Mouse (Mus musculus) forebrain, postnatal 0 days (tissue): Measurements from ENCODE around the gene Slc52a3. TPM values are rescaled to one million over a fixed set of nuclear protein-coding genes. Genes with fewer than 3 reads are reported as not detected.
"Not testable (repeated sequence)": the region's sequence is repeated elsewhere in the genome, so short reads cannot be mapped to it uniquely, and the experiment has no call there.

ENCODE experiments used
- ATAC-seq: fragments of 200-750 bp; cut with Nextera tagmentation; 2 replicates; pipeline ENCODE4 v1.8.0; 2017; ENCODE audit warnings: mild to moderate bottlenecking, moderate library complexity
- DNase-seq: peaks from one replicate; pipeline ENCODE4 v3.0.0-alpha.2; 2015
- H3K27ac ChIP-seq: fragments of 300-500 bp; sonication (generic); 2 replicates; pipeline ENCODE4 v1.5.1; 2014; ENCODE audit warnings: low read depth, mild to moderate bottlenecking, antibody characterized with exemption, low read length, moderate library complexity, mixed read lengths
- H3K27me3 ChIP-seq: fragments of 300-500 bp; sonication (generic); 2 replicates; pipeline ENCODE4 v1.6.1; 2014; ENCODE audit warnings: mild to moderate bottlenecking, low read length, mixed read lengths; ENCODE audit not compliant: insufficient read depth
- H3K36me3 ChIP-seq: fragments of 300-500 bp; sonication (generic); 2 replicates; pipeline ENCODE4 v1.6.1; 2014; ENCODE audit warnings: mild to moderate bottlenecking, moderate library complexity; ENCODE audit not compliant: insufficient read depth
- H3K4me1 ChIP-seq: fragments of 300-500 bp; sonication (generic); 2 replicates; pipeline ENCODE4 v1.6.1; 2014; ENCODE audit warnings: antibody characterized with exemption; ENCODE audit not compliant: insufficient read depth
- H3K4me2 ChIP-seq: fragments of 300-500 bp; sonication (generic); 2 replicates; pipeline ENCODE4 v1.6.1; 2014; ENCODE audit warnings: low read depth, mild to moderate bottlenecking, moderate library complexity
- H3K4me3 ChIP-seq: fragments of 300-500 bp; sonication (generic); 2 replicates; pipeline ENCODE4 v1.5.1; 2014; ENCODE audit warnings: low read depth, low read length, mixed read lengths
- H3K9ac ChIP-seq: fragments of 300-500 bp; sonication (generic); 2 replicates; pipeline ENCODE4 v1.6.1; 2014; ENCODE audit warnings: mild to moderate bottlenecking
- H3K9me3 ChIP-seq: fragments of 300-500 bp; sonication (generic); 2 replicates; pipeline ENCODE4 v1.6.1; 2016; ENCODE audit warnings: low read length
- CTCF ChIP-seq: sonication (generic); IDR thresholded peaks from 2 replicates; pipeline ENCODE4 v1.5.1; 2016; ENCODE audit warnings: antibody characterized with exemption, control low read depth, low read depth
- WGBS: fragments of 180-500 bp; shearing (Covaris S2); extraction: QIAGEN DNeasy Blood & Tissue Kit; methylation state at CpG from one replicate; pipeline ENCODE4 v1.1.7; 2014; 5-methylcytosine and 5-hydroxymethylcytosine counted together
- polyA plus RNA-seq: library from polyadenylated mRNA; unstranded; fragments of >200 nt; fragmentation: Nextera tagmentation; extraction: Ambion mirVana; gene quantifications from 2 replicates; pipeline ENCODE4 v1.2.1, GENCODE M21; 2015
- total RNA-seq: library from RNA; depleted of rRNA; stranded (reverse); fragments of >200 nt; gene quantifications from 2 replicates; pipeline ENCODE4 v1.2.3, GENCODE M21; 2014

Gene Slc52a3
- total and polyA plus RNA-seq, 2 experiments from 2014 or later = 2.0 to 2.2 TPM

GRCm38 (mm10) chr2:151990985-151991394 lies 5.3 kb upstream of the Slc52a3 start:
- WGBS = 23% methylated on average over 1 of the region's 1 CpGs

GRCm38 (mm10) chr2:151991446-151991845 lies 4.9 kb upstream of the Slc52a3 start:
- Histone ChIP-seq H3K27ac (no peak overlapping the region), H3K27me3 (peaks cover 12% of the 10 kb centered on the region), H3K9me3 (no peaks in the 10 kb centered on the region), H3K36me3 (no peaks in the 10 kb centered on the region), H3K4me1 (no peaks in the 10 kb centered on the region), H3K4me2 (no peak overlapping the region), H3K4me3 (no peak overlapping the region), H3K9ac (no peak overlapping the region)
- no peak for TF ChIP-seq CTCF
- 48% methylated on average over 5 of the region's 5 CpGs for WGBS
- ATAC-seq (no peak), DNase-seq (no peak)

More at GRCm38 (mm10) chr2:151990985-151991394, 5.3 kb upstream of the Slc52a3 start:
- no peak for TF ChIP-seq CTCF
- Histone ChIP-seq H3K9ac (no peak overlapping the region), H3K27me3 (peaks cover 7% of the 10 kb centered on the region), H3K4me3 (no peak overlapping the region), H3K4me1 (no peaks in the 10 kb centered on the region), H3K4me2 (no peak overlapping the region), H3K36me3 (no peaks in the 10 kb centered on the region), H3K9me3 (no peaks in the 10 kb centered on the region), H3K27ac (no peak overlapping the region)
- ATAC-seq = 0 out of 2 replicates have a peak, but pooled peaks have one; percentile 32
- no peak for DNase-seq

GRCm38 (mm10) chr2:151994350-151995122 lies 1.8 kb upstream of the Slc52a3 start:
- H3K9ac ChIP-seq = no peak overlapping the region
- H3K4me3 ChIP-seq = no peak overlapping the region
- no peaks in the 10 kb centered on the region for H3K36me3 ChIP-seq
- no peaks in the 10 kb centered on the region for H3K4me1 ChIP-seq
- H3K4me2 ChIP-seq = peak overlapping the region; percentile 49
- WGBS = 7% methylated on average over 22 of the region's 22 CpGs
- peaks cover 18% of the 10 kb centered on the region for H3K27me3 ChIP-seq
- DNase-seq = peak; percentile 88
- ATAC-seq = peak; percentile 64
- TF ChIP-seq CTCF = peak; percentile 92
- H3K9me3 ChIP-seq = no peaks in the 10 kb centered on the region
- H3K27ac ChIP-seq = no peak overlapping the region

DNA sequence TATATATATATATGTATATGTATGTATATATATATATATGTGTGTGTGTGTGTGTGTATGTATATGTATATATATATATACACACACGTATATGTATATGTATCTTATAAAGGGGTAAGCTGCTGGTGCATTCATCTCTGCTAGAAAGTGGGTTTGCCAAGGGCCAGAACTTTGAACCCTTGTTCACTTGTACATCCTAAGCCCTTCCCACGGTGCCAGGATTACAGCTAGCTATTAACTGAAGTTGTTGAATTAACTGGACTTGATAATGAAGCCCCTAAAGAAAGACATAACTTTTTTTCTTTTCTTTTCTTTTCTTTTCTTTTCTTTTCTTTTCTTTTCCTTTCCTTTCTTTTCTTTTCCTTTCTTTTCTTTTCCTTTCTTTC lies 872 bp downstream of the Slc52a3 start:
- H3K9me3 ChIP-seq, H3K4me1 ChIP-seq, H3K4me2 ChIP-seq, H3K9ac ChIP-seq, DNase-seq, H3K27ac ChIP-seq, H3K36me3 ChIP-seq, ATAC-seq, H3K4me3 ChIP-seq: not testable (repeated sequence)
- H3K27me3 ChIP-seq = peaks cover 18% of the 10 kb centered on the region
- 51% methylated on average over 2 of the region's 2 CpGs for WGBS

DNA sequence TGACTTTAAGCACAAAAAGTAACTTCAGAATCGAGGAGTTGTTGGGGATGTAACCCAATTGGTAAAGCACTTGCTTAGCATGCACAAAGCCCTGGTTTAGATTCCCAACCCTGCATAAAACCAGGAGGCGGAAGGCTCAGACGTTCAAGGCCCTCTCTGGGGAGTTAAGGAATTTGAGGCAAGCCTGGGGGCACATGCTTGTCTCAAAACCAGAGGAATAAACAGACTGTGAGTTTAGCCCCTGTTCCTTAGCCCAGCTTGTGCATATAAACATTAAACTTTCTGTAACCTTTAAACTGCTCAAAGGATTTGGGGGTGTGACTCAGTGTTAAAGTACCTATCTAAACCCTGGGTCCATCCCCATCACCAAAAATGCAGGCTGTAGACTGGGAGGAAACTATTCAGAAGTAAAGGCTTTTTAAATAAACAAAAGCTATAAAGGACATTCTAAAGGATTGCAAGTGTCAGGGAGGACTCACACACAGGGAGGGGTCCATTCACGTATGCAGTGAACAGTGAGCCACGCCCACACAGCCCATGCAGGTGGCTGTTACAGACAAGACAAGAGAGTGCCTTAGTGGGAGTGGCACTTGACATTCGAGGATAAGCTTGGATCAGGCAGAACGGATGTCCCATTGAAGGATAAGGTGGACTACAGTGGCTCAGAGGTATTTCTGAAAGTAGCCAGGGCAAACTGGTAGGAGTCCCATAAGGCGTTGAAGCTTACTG lies 1.6 kb downstream of the Slc52a3 start:
- no peak overlapping the region for H3K4me2 ChIP-seq
- H3K9ac ChIP-seq = no peak overlapping the region
- no peak overlapping the region for H3K4me3 ChIP-seq
- no peak for ATAC-seq
- no peaks in the 10 kb centered on the region for H3K36me3 ChIP-seq
- no peaks in the 10 kb centered on the region; the same call in 1 of the 2 replicates for H3K4me1 ChIP-seq
- H3K9me3 ChIP-seq = no peaks in the 10 kb centered on the region
- no peak for DNase-seq
- WGBS = 56% methylated on average over 8 of the region's 8 CpGs
- peaks cover 18% of the 10 kb centered on the region for H3K27me3 ChIP-seq
- no peak for TF ChIP-seq CTCF
- H3K27ac ChIP-seq = no peak overlapping the region

- whole genome bisulfite sequencing = 67% methylated on average over 9 of the region's 9 CpGs
- H3K9ac ChIP-seq = no peak overlapping the region
Observed at GRCm38 (mm10) chr2:151998505-151998899, 2.2 kb downstream of the Slc52a3 start.

DNA sequence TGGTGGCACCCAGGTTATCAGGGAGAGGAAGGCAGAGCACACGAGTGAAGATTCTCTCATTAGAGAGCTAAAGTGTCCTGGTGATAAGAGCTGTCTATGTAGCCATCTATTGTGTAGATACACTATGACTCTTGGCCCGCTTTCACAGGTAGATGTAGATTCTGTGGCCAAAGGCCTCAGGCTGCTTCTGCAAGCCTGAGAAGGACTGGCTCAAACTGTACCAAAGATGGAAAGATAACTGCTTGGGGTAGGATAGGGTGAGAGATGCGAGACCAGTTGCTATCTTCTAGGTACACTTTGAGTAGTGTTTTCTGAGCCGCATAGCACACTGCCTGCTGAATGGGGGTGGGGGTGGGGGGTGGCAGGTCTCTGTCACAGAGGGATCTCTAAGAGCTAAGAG lies 2.6 kb downstream of the Slc52a3 start:
- ATAC-seq = no peak
- H3K4me1 ChIP-seq = no peaks in the 10 kb centered on the region; the same call in 1 of the 2 replicates
- no peak for DNase-seq
- H3K27me3 ChIP-seq = peaks cover 18% of the 10 kb centered on the region
- H3K27ac ChIP-seq = no peak overlapping the region
- no peak overlapping the region for H3K4me3 ChIP-seq
- H3K9me3 ChIP-seq = no peaks in the 10 kb centered on the region
- no peak overlapping the region for H3K4me2 ChIP-seq
- TF ChIP-seq CTCF = no peak
- H3K9ac ChIP-seq = no peak overlapping the region
- H3K36me3 ChIP-seq = no peaks in the 10 kb centered on the region
- WGBS = 77% methylated on average over 4 of the region's 4 CpGs

More at GRCm38 (mm10) chr2:151998505-151998899, 2.2 kb downstream of the Slc52a3 start:
- H3K9me3 ChIP-seq = no peaks in the 10 kb centered on the region
- H3K4me2 ChIP-seq = no peak overlapping the region
- no peak overlapping the region for H3K4me3 ChIP-seq
- ATAC-seq (no peak), DNase-seq (no peak)
- no peaks in the 10 kb centered on the region for H3K36me3 ChIP-seq
- no peak for TF ChIP-seq CTCF
- peaks cover 18% of the 10 kb centered on the region for H3K27me3 ChIP-seq
- no peaks in the 10 kb centered on the region; the same call in 1 of the 2 replicates for H3K4me1 ChIP-seq
- no peak overlapping the region for H3K27ac ChIP-seq
